Mouse (Mus musculus): Measurements from ENCODE around the gene Pskh1.

Pskh1 gene

GRCm38 (mm10) chr8:105892432-105892831, 7.8 kb upstream of the Pskh1 start:
- no peak for DNase-seq (ENCODE audit: low read depth, low spot score)

GRCm38 (mm10) chr8:105893339-105893738, 6.9 kb upstream of the Pskh1 start, which contains the start of gene Nrn1l:
Gene Nrn1l, plus strand, starts transcription at chr8:105893567.
- DNase-seq (ENCODE audit: low read depth, low spot score), result no peak

- no peak for DNase-seq (ENCODE audit: low read depth, low spot score)
These were observed 2.3 kb upstream of the Pskh1 start for GRCm38 (mm10) chr8:105897801-105898480.

GRCm38 (mm10) chr8:105900941-105901616, 838 bp downstream of the Pskh1 start:
- DNase-seq (ENCODE audit: low read depth, low spot score), result no peak

GRCm38 (mm10) chr8:105919390-105919789, 19.1 kb downstream of the Pskh1 start:
- DNase-seq (ENCODE audit: low read depth, low spot score), result no peak

- no peak for DNase-seq (ENCODE audit: low read depth, low spot score)
These were observed 24.9 kb downstream of the Pskh1 start for GRCm38 (mm10) chr8:105925123-105925522.

- no peak for DNase-seq (ENCODE audit: low read depth, low spot score)
These were observed 30.4 kb downstream of the Pskh1 start for GRCm38 (mm10) chr8:105930602-105931001.

- DNase-seq (ENCODE audit: low read depth, low spot score), result peak; percentile 81
These were observed 31.0 kb downstream of the Pskh1 start for GRCm38 (mm10) chr8:105931271-105931670.

GRCm38 (mm10) chr8:105932525-105932924, 32.3 kb downstream of the Pskh1 start:
- DNase-seq (ENCODE audit: low read depth, low spot score), result no peak

GRCm38 (mm10) chr8:105933762-105934161, 33.5 kb downstream of the Pskh1 start, which contains the start of gene Ctrl:
Gene Ctrl, minus strand, starts transcription at chr8:105933862.
- DNase-seq (ENCODE audit: low read depth, low spot score), result no peak

- DNase-seq (ENCODE audit: low read depth, low spot score), result no peak
These were observed 34.9 kb downstream of the Pskh1 start for GRCm38 (mm10) chr8:105935105-105935504.

GRCm38 (mm10) chr8:105935863-105936603, 35.8 kb downstream of the Pskh1 start:
- DNase-seq (ENCODE audit: low read depth, low spot score), result no peak

GRCm38 (mm10) chr8:105936866-105937475, 36.7 kb downstream of the Pskh1 start:
- DNase-seq (ENCODE audit: low read depth, low spot score), result peak; percentile 89

GRCm38 (mm10) chr8:105937496-105938305, 37.5 kb downstream of the Pskh1 start:
- DNase-seq (ENCODE audit: low read depth, low spot score), result no peak

- no peak for DNase-seq (ENCODE audit: low read depth, low spot score)
These were observed 38.0 kb downstream of the Pskh1 start, which contains the start of gene Psmb10 for GRCm38 (mm10) chr8:105938306-105938669. Gene Psmb10, minus strand, starts transcription at chr8:105938444.

- no peak for DNase-seq (ENCODE audit: low read depth, low spot score)
These were observed 41.8 kb downstream of the Pskh1 start for GRCm38 (mm10) chr8:105942026-105942425.

- DNase-seq (ENCODE audit: low read depth, low spot score), result no peak
These were observed 42.3 kb downstream of the Pskh1 start for GRCm38 (mm10) chr8:105942542-105942941.

GRCm38 (mm10) chr8:105943321-105943739, 43.1 kb downstream of the Pskh1 start, which contains the start of gene Lcat:
Gene Lcat, minus strand, starts transcription at chr8:105943382.
- DNase-seq (ENCODE audit: low read depth, low spot score), result no peak

- no peak for DNase-seq (ENCODE audit: low read depth, low spot score)
These were observed 49.1 kb downstream of the Pskh1 start for GRCm38 (mm10) chr8:105949350-105949749.

- no peak for DNase-seq (ENCODE audit: low read depth, low spot score)
These were observed 50.9 kb downstream of the Pskh1 start for GRCm38 (mm10) chr8:105951057-105951659.

Data from telencephalon, adult 2 months (tissue).